Mouse (Mus musculus) limb, embryonic 14.5 days (tissue): ENCODE data around the gene Mbl1. TPM values are rescaled to one million over a fixed set of nuclear protein-coding genes. Genes with fewer than 3 reads are reported as not detected.

Experiments used
- ATAC-seq: fragments of 200-750 bp; cut with Nextera tagmentation; 2 replicates; pipeline ENCODE4 v1.8.0; 2017; ENCODE audit warnings: low read depth, moderate number of reproducible peaks, moderate TSS enrichment; ENCODE audit not compliant: low FRiP score
- DNase-seq: peaks from one replicate; pipeline ENCODE4 v3.0.0-alpha.2; 2015; ENCODE audit warnings: low spot score
- H3K27ac ChIP-seq: fragments of 300-500 bp; sonication (generic); replicated peaks from 2 replicates; pipeline ENCODE4 v1.5.1; 2014; ENCODE audit warnings: low read depth, mild to moderate bottlenecking, low read length, moderate library complexity, mixed read lengths
- H3K27me3 ChIP-seq: fragments of 300-500 bp; sonication (generic); 2 replicates; pipeline ENCODE4 v1.6.1; 2014; ENCODE audit warnings: low read length, mixed read lengths; ENCODE audit not compliant: control insufficient read depth, insufficient read depth
- H3K36me3 ChIP-seq: fragments of 300-500 bp; sonication (generic); 2 replicates; pipeline ENCODE4 v1.6.1; 2014; ENCODE audit warnings: mild to moderate bottlenecking, low read length, moderate library complexity, mixed read lengths; ENCODE audit not compliant: control insufficient read depth, insufficient read depth
- H3K4me1 ChIP-seq: fragments of 300-500 bp; sonication (generic); 2 replicates; pipeline ENCODE4 v1.6.1; 2014; ENCODE audit warnings: antibody characterized with exemption, low read length, mixed read lengths; ENCODE audit not compliant: control insufficient read depth, insufficient read depth
- H3K4me2 ChIP-seq: fragments of 300-500 bp; sonication (generic); replicated peaks from 2 replicates; pipeline ENCODE4 v1.6.1; 2014; ENCODE audit warnings: low read depth, mild to moderate bottlenecking, low read length, moderate library complexity; ENCODE audit not compliant: severe bottlenecking
- H3K4me3 ChIP-seq: fragments of 300-500 bp; sonication (generic); replicated peaks from 2 replicates; pipeline ENCODE4 v1.5.1; 2014; ENCODE audit warnings: low read length
- H3K9ac ChIP-seq: fragments of 300-500 bp; sonication (generic); 2 replicates; pipeline ENCODE4 v1.6.1; 2014; ENCODE audit warnings: mild to moderate bottlenecking, low read depth, low read length, moderate library complexity; ENCODE audit not compliant: severe bottlenecking
- H3K9me3 ChIP-seq: fragments of 300-500 bp; sonication (generic); 2 replicates; pipeline ENCODE4 v1.6.1; 2016; ENCODE audit warnings: low read length; ENCODE audit not compliant: control insufficient read depth
- POLR2A ChIP-seq: fragments of 200-500 bp; IDR thresholded peaks from 2 replicates; pipeline ENCODE4 v1.8.0; 2012; ENCODE audit warnings: inconsistent platforms, mild to moderate bottlenecking, moderate library complexity, borderline replicate concordance; ENCODE audit not compliant: insufficient read depth, insufficient read length; ENCODE audit errors: extremely low read depth
- WGBS: fragments of 180-500 bp; shearing (Covaris S2); extraction: QIAGEN DNeasy Blood & Tissue Kit; methylation state at CpG from one replicate; pipeline ENCODE4 v1.1.7; 2014; 5-methylcytosine and 5-hydroxymethylcytosine counted together
- polyA plus RNA-seq, 2 experiments: library from polyadenylated mRNA; depleted of rRNA in 1 of 2; stranded (reverse) in 1 of 2; unstranded in 1 of 2; fragments of >200 nt; fragmentation: Nextera tagmentation in 1 of 2; extraction: Ambion mirVana in 1 of 2; gene quantifications; 2 replicates each; pipeline versions ENCODE4 v1.2.1 to v1.2.3; 2012 to 2014

The Mbl1 gene
- polyA plus RNA-seq, 2 experiments = not detected

GRCm38 (mm10) chr14:41167278-41167677, 16.0 kb downstream of the Mbl1 start:
- H3K4me1 ChIP-seq = no peaks in the 10 kb centered on the region

GRCm38 (mm10) chr14:41168567-41168966, 17.3 kb downstream of the Mbl1 start:
- H3K27me3 ChIP-seq = no peaks in the 10 kb centered on the region
- WGBS = 82% methylated on average over 1 of the region's 1 CpGs
- H3K36me3 ChIP-seq = no peaks in the 10 kb centered on the region
- no peak for TF ChIP-seq POLR2A
- H3K4me3 ChIP-seq = no peak overlapping the region
- no peaks in the 10 kb centered on the region for H3K4me1 ChIP-seq
- H3K4me2 ChIP-seq = no peak overlapping the region
- H3K9ac ChIP-seq = no peak overlapping the region
- H3K9me3 ChIP-seq = no peaks in the 10 kb centered on the region
- ATAC-seq = no peak
- no peak for DNase-seq
- no peak overlapping the region for H3K27ac ChIP-seq

More at GRCm38 (mm10) chr14:41167278-41167677, 16.0 kb downstream of the Mbl1 start:
- H3K36me3 ChIP-seq = no peaks in the 10 kb centered on the region
- no peaks in the 10 kb centered on the region for H3K27me3 ChIP-seq
- no peaks in the 10 kb centered on the region for H3K9me3 ChIP-seq
- H3K27ac ChIP-seq = no peak overlapping the region
- H3K4me2 ChIP-seq = no peak overlapping the region
- no peak overlapping the region for H3K4me3 ChIP-seq
- 50% methylated on average over 5 of the region's 5 CpGs for WGBS
- H3K9ac ChIP-seq = no peak overlapping the region
- no peak for TF ChIP-seq POLR2A
- ATAC-seq (no peak), DNase-seq (no peak)

- 80% methylated on average over 2 of the region's 2 CpGs for WGBS
- no peaks in the 10 kb centered on the region for H3K9me3 ChIP-seq
- DNase-seq = no peak
- no peak overlapping the region for H3K4me3 ChIP-seq
- H3K9ac ChIP-seq = no peak overlapping the region
- ATAC-seq = no peak
- H3K27ac ChIP-seq = no peak overlapping the region
- no peaks in the 10 kb centered on the region for H3K36me3 ChIP-seq
- no peak for TF ChIP-seq POLR2A
- H3K4me1 ChIP-seq = no peaks in the 10 kb centered on the region
- H3K4me2 ChIP-seq = no peak overlapping the region
- H3K27me3 ChIP-seq = no peaks in the 10 kb centered on the region
Observed at GRCm38 (mm10) chr14:41170514-41170913, 19.3 kb downstream of the Mbl1 start.

- WGBS = 74% methylated on average over 1 of the region's 1 CpGs
Observed at GRCm38 (mm10) chr14:41174802-41175201, 23.5 kb downstream of the Mbl1 start.

GRCm38 (mm10) chr14:41185059-41185821, 34.0 kb downstream of the Mbl1 start, which contains the start of gene Sftpd:
Sftpd (minus strand) TSS chr14:41185149.
- H3K27ac ChIP-seq = no peak within 1 kb of the TSS
- no peaks in the 10 kb centered on the region for H3K36me3 ChIP-seq
- H3K4me1 ChIP-seq = no peaks in the 10 kb centered on the region
- no peak within 1 kb of the TSS for H3K4me2 ChIP-seq
- H3K9me3 ChIP-seq = no peaks in the 10 kb centered on the region
- 65% methylated on average over 4 of the region's 4 CpGs for WGBS
- ATAC-seq (no peak), DNase-seq (no peak)
- no peak within 1 kb of the TSS for H3K9ac ChIP-seq
- H3K4me3 ChIP-seq = no peak within 1 kb of the TSS
- TF ChIP-seq POLR2A = no peak
- no peaks in the 10 kb centered on the region for H3K27me3 ChIP-seq

More at GRCm38 (mm10) chr14:41174802-41175201, 23.5 kb downstream of the Mbl1 start:
- H3K9me3 ChIP-seq = no peaks in the 10 kb centered on the region
- no peaks in the 10 kb centered on the region for H3K4me1 ChIP-seq
- no peak overlapping the region for H3K27ac ChIP-seq
- H3K27me3 ChIP-seq = no peaks in the 10 kb centered on the region
- H3K9ac ChIP-seq = no peak overlapping the region
- ATAC-seq (no peak), DNase-seq (no peak)
- H3K4me3 ChIP-seq = no peak overlapping the region
- no peaks in the 10 kb centered on the region for H3K36me3 ChIP-seq
- H3K4me2 ChIP-seq = no peak overlapping the region
- TF ChIP-seq POLR2A = no peak
